11 mouse cellular contexts compared by ENCODE assay signal in genomic region chr8:94954368-94954737, GRCm38 (mm10). TPM values are rescaled to one million over a fixed set of nuclear protein-coding genes. Genes with fewer than 3 reads are reported as not detected.
A peak's percentile ranks its signal among the peaks of the same experiment; 100 is the strongest.
DNase-seq lines count a peak whose midpoint lies in the region; ATAC-seq lines count a peak whose summit lies in the region.
"Had no signal": no experiment of that assay in that cellular context is flagged by ENCODE, and none has a peak within 500 bp of the region (broad histone marks: within the 10 kb centered on the region; RNA-seq: fewer than 3 reads in every experiment).

No protein-coding gene starts in this region.

- peak; percentile 73 for ATAC-seq in forebrain, embryonic 15.5 days (replicated peaks)
- ATAC-seq in forebrain, embryonic 11.5 days (replicated peaks; ENCODE audit: low FRiP score) = no peak
- no peak for ATAC-seq in limb, embryonic 13.5 days (ENCODE audit: low FRiP score, low read depth)
- ATAC-seq in megakaryocyte, adult 5-6 weeks (ENCODE audit: poor library complexity, severe bottlenecking) = peak; percentile 10; the same call in 1 of the 2 replicates

- 53% methylated on average over 7 of the region's 7 CpGs for WGBS in forebrain, embryonic 15.5 days
- 83% methylated on average over 7 of the region's 7 CpGs for WGBS in forebrain, embryonic 11.5 days
- WGBS in limb, embryonic 13.5 days = 74% methylated on average over 7 of the region's 7 CpGs
- WGBS in limb, embryonic 10.5 days = 92% methylated on average over 7 of the region's 7 CpGs

- no peak overlapping the region for H3K4me2 ChIP-seq in forebrain, embryonic 15.5 days (replicated peaks)
- no peak overlapping the region for H3K4me2 ChIP-seq in forebrain, embryonic 11.5 days (ENCODE audit: low read depth, low read length, severe bottlenecking)
- H3K4me2 ChIP-seq in limb, embryonic 13.5 days (replicated peaks) = no peak overlapping the region
- H3K4me2 ChIP-seq: embryonic facial prominence, embryonic 13.5 days; midbrain, embryonic 12.5 days had no signal

- no peaks in the 10 kb centered on the region for H3K27me3 ChIP-seq in forebrain, embryonic 15.5 days
- no peaks in the 10 kb centered on the region for H3K27me3 ChIP-seq in forebrain, embryonic 11.5 days (ENCODE audit: control insufficient read depth, insufficient read depth, low read length)
- no peaks in the 10 kb centered on the region for H3K27me3 ChIP-seq in limb, embryonic 13.5 days
- H3K27me3 ChIP-seq in limb, embryonic 10.5 days (ENCODE audit: low read depth, poor library complexity, severe bottlenecking) = no peaks in the 10 kb centered on the region
- H3K27me3 ChIP-seq: embryonic facial prominence, embryonic 13.5 days had no signal

- no peaks in the 10 kb centered on the region for H3K36me3 ChIP-seq in forebrain, embryonic 15.5 days
- no peaks in the 10 kb centered on the region for H3K36me3 ChIP-seq in forebrain, embryonic 11.5 days (ENCODE audit: control insufficient read depth, insufficient read depth, low read length)
- H3K36me3 ChIP-seq in limb, embryonic 13.5 days = no peaks in the 10 kb centered on the region
- H3K36me3 ChIP-seq in limb, embryonic 10.5 days = no peaks in the 10 kb centered on the region
- H3K36me3 ChIP-seq: embryonic facial prominence, embryonic 13.5 days; midbrain, embryonic 12.5 days had no signal

- H3K27ac ChIP-seq in forebrain, embryonic 15.5 days (replicated peaks) = 0 out of 2 replicates have a peak overlapping the region, but pooled peaks have one; percentile 2
- H3K27ac ChIP-seq in forebrain, embryonic 11.5 days (ENCODE audit: low read depth, low read length) = no peak overlapping the region
- H3K27ac ChIP-seq in limb, embryonic 13.5 days = no peak overlapping the region
- H3K27ac ChIP-seq in limb, embryonic 10.5 days = no peak overlapping the region
- H3K27ac ChIP-seq: embryonic facial prominence, embryonic 13.5 days; midbrain, embryonic 12.5 days had no signal

- no peak for DNase-seq in forebrain, embryonic 11.5 days (ENCODE audit: low spot score)
- no peak for DNase-seq in limb, embryonic 10.5 days (ENCODE audit: low spot score)
- DNase-seq in heart, postnatal 4 days = peak; percentile 79
- no peak for DNase-seq in layer of hippocampus, adult 9-10 months (ENCODE audit: low spot score)
- DNase-seq in spleen, adult 18-20 months = no peak

- H3K9ac ChIP-seq in forebrain, embryonic 15.5 days (replicated peaks) = no peak overlapping the region
- H3K9ac ChIP-seq in forebrain, embryonic 11.5 days (ENCODE audit: low read length) = no peak overlapping the region
- peak overlapping the region; percentile 25; the same call in 1 of the 2 replicates for H3K9ac ChIP-seq in limb, embryonic 13.5 days
- H3K9ac ChIP-seq: embryonic facial prominence, embryonic 13.5 days; midbrain, embryonic 12.5 days had no signal

- peaks cover 20% of the 10 kb centered on the region for H3K4me1 ChIP-seq in forebrain, embryonic 15.5 days
- H3K4me1 ChIP-seq in forebrain, embryonic 11.5 days (replicated peaks; ENCODE audit: control insufficient read depth, insufficient read depth, low read length) = no peaks in the 10 kb centered on the region
- peaks cover 5% of the 10 kb centered on the region; the same call in 1 of the 2 replicates for H3K4me1 ChIP-seq in limb, embryonic 13.5 days
- H3K4me1 ChIP-seq in limb, embryonic 10.5 days = no peaks in the 10 kb centered on the region
- H3K4me1 ChIP-seq: embryonic facial prominence, embryonic 13.5 days; midbrain, embryonic 12.5 days had no signal

- no peak overlapping the region for H3K4me3 ChIP-seq in forebrain, embryonic 15.5 days
- H3K4me3 ChIP-seq in forebrain, embryonic 11.5 days (ENCODE audit: low read depth, low read length) = no peak overlapping the region
- H3K4me3 ChIP-seq in limb, embryonic 13.5 days = no peak overlapping the region
- no peak overlapping the region for H3K4me3 ChIP-seq in limb, embryonic 10.5 days
- H3K4me3 ChIP-seq: embryonic facial prominence, embryonic 13.5 days; midbrain, embryonic 12.5 days had no signal

- no peaks in the 10 kb centered on the region for H3K9me3 ChIP-seq in forebrain, embryonic 15.5 days
- H3K9me3 ChIP-seq in forebrain, embryonic 11.5 days (ENCODE audit: control insufficient read depth, low read length) = no peaks in the 10 kb centered on the region
- H3K9me3 ChIP-seq in limb, embryonic 13.5 days = no peaks in the 10 kb centered on the region
- H3K9me3 ChIP-seq in limb, embryonic 10.5 days (replicated peaks) = no peaks in the 10 kb centered on the region
- H3K9me3 ChIP-seq: embryonic facial prominence, embryonic 13.5 days; midbrain, embryonic 12.5 days had no signal

RNA-seq across cellular contexts. Expression of gene Adgrg1, which starts 20.2 kb away (rescaled TPM):
- 135 and 140 TPM in 2 replicates for polyA plus RNA-seq in forebrain, embryonic 15.5 days (2015; fragmentation: Nextera tagmentation; extraction: Ambion mirVana)
- polyA plus RNA-seq in forebrain, embryonic 11.5 days (2014; fragmentation: Nextera tagmentation; extraction: Ambion mirVana) = 177 and 184 TPM in 2 replicates
- 7.9 and 8.7 TPM in 2 replicates for polyA plus RNA-seq in limb, embryonic 13.5 days (2015; fragmentation: Nextera tagmentation; extraction: Ambion mirVana)
- polyA plus RNA-seq in limb, embryonic 10.5 days (2016; fragmentation: Nextera tagmentation; extraction: Ambion mirVana) = 7.0 and 11.6 TPM in 2 replicates
- total RNA-seq in heart, postnatal 4 days (2021) = 10 to 100 TPM; 22.7 to 25.6 TPM
- 7.3 and 7.8 TPM in 2 replicates for total RNA-seq in megakaryocyte, adult 5-6 weeks (2015)
- total RNA-seq in megakaryocyte, adult 5-6 weeks (2017) = 2.8 and 14.0 TPM in 2 replicates

RNA-seq across cellular contexts. Expression of gene Adgrg5, which starts 30.9 kb away (rescaled TPM):
- 0.27 TPM in 1 of 2 replicates, not detected in the other for polyA plus RNA-seq in forebrain, embryonic 15.5 days (2015; fragmentation: Nextera tagmentation; extraction: Ambion mirVana)
- 0.12 and 0.20 TPM in 2 replicates for polyA plus RNA-seq in forebrain, embryonic 11.5 days (2014; fragmentation: Nextera tagmentation; extraction: Ambion mirVana)
- 0.10 and 0.13 TPM in 2 replicates for polyA plus RNA-seq in limb, embryonic 13.5 days (2015; fragmentation: Nextera tagmentation; extraction: Ambion mirVana)
- polyA plus RNA-seq in limb, embryonic 10.5 days (2016; fragmentation: Nextera tagmentation; extraction: Ambion mirVana) = 0.18 and 0.74 TPM in 2 replicates
- under 1 TPM; 0.12 to 0.50 TPM for total RNA-seq in heart, postnatal 4 days (2021)
- total RNA-seq in megakaryocyte, adult 5-6 weeks (2015) = 0.58 and 2.4 TPM in 2 replicates
- 0.45 and 1.2 TPM in 2 replicates for total RNA-seq in megakaryocyte, adult 5-6 weeks (2017)

RNA-seq across cellular contexts. Expression of gene Ccdc102a, which starts 36.5 kb away (rescaled TPM):
- 5.4 and 5.6 TPM in 2 replicates for polyA plus RNA-seq in forebrain, embryonic 15.5 days (2015; fragmentation: Nextera tagmentation; extraction: Ambion mirVana)
- 18.8 and 19.5 TPM in 2 replicates for polyA plus RNA-seq in forebrain, embryonic 11.5 days (2014; fragmentation: Nextera tagmentation; extraction: Ambion mirVana)
- polyA plus RNA-seq in limb, embryonic 13.5 days (2015; fragmentation: Nextera tagmentation; extraction: Ambion mirVana) = 46.3 and 46.6 TPM in 2 replicates
- polyA plus RNA-seq in limb, embryonic 10.5 days (2016; fragmentation: Nextera tagmentation; extraction: Ambion mirVana) = 27.0 and 32.3 TPM in 2 replicates
- total RNA-seq in heart, postnatal 4 days (2021) = 10 to 100 TPM; 18.1 to 19.4 TPM
- 1.8 and 3.3 TPM in 2 replicates for total RNA-seq in megakaryocyte, adult 5-6 weeks (2015)
- 9.1 and 10.7 TPM in 2 replicates for total RNA-seq in megakaryocyte, adult 5-6 weeks (2017)
- polyA plus RNA-seq: CD4-positive, CD25-positive, alpha-beta regulatory T cell, adult 4 months had no signal

Comparison
In these comparisons a context has a peak if more than half of its experiments do, and no peak if none do; other contexts are left out.
1. ATAC-seq: peak in forebrain, embryonic 15.5 days (single experiment) and megakaryocyte, adult 5-6 weeks (single experiment); none in forebrain, embryonic 11.5 days (single experiment) and limb, embryonic 13.5 days (single experiment).
2. RNA of gene Adgrg1, which starts 20.2 kb away (polyA plus RNA-seq): 177 to 184 TPM in forebrain, embryonic 11.5 days and 135 to 140 TPM in forebrain, embryonic 15.5 days; 7.0 to 11.6 TPM in limb, embryonic 10.5 days and 7.9 to 8.7 TPM in limb, embryonic 13.5 days; every median in the first group is over 10 times any median in the second.